Mouse (Mus musculus) lung, postnatal 4 days (tissue): ENCODE measurements around the gene Phf21b.

Experiments
- DNase-seq, 2 experiments: peaks; one replicate each; pipeline ENCODE4 v3.0.0; 2021

Phf21b gene

GRCm38 (mm10) chr15:84844831-84845230 lies 11.0 kb downstream of the Phf21b start:
- no peak for DNase-seq

DNA sequence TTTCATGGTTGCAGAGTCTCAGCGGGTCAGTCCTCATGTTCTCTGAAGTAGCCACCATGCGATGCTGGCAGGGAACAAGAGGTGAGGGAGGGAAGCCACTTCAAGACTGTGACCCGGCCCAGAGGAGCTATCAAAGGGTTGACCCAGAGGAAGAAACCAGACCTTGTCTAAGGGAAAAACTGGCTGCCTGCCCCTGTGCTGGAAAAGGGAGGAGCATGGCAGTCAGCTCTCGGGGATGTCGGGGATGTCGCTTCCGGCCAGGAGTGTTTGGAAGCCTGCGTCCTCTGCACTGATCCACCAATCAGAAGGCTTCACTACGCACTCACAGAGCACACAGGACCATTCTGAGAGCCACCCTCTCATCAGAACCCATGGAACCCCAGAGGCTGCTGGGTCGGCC lies 12.8 kb downstream of the Phf21b start:
- no peak for DNase-seq

GRCm38 (mm10) chr15:84841925-84842821 lies 13.7 kb downstream of the Phf21b start:
- DNase-seq, result no peak

DNA sequence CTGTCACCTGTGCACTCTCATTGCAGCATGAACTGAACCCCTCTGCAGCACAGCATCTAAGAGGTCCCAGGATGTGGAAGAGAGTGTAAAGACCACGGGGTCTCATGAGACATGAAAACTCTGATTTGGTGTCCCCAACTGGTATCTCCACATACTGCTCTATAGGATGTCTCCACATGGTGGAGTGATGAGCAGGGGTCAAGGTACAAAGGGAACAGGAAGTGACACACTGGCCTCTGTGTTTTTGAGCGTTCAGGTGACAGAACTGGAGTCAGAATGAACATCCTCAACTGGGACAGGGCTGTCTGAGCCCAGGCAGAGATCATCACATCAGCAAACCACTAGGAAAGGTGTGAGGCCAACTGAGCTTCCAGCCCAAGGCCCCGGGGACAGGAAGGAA lies 15.3 kb downstream of the Phf21b start:
- no peak for DNase-seq

- no peak for DNase-seq
Measured at GRCm38 (mm10) chr15:84839521-84839920, 16.3 kb downstream of the Phf21b start.

DNA sequence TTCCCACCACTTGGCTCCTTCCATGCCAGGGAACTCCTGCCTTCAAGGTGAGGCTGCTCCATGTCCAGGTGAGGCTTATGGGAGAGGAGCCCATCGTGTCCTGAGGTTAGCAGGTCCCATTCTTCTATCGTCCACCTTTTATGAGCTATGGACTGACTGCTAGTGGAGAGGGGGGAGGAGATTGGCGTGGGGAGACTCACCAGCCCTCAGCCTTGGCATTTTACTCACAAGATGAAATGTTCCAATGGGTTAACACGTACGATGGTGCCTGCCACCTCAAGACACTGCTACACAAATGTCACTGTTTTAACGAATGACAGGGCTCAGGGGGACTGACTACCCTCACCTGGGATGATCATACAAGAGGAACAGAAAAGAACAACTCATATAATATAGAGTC lies 18.0 kb downstream of the Phf21b start:
- no peak for DNase-seq

DNA sequence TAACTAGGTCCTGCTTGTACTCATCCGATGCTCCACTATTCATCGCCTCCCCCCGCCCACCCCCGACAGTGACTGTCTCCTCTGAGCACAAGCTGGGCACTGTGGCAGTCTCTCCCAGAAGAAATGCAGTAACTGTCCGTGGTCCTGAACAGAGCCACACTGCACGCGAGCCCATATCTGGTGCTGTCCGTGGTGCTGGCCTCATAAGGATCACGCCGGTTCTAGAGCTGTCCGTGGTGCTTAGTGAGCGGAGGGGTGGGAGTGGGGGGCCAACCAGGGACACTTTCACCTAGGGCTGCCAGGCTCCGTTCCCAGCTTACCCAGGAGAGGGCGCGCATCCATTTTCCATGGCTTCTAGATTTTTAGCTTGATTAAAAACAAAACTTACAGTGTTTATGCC lies 26.4 kb downstream of the Phf21b start:
- DNase-seq, result peak; percentile 85 to 91

- DNase-seq, result no peak
Measured at GRCm38 (mm10) chr15:84828603-84829002, 27.2 kb downstream of the Phf21b start.

DNA sequence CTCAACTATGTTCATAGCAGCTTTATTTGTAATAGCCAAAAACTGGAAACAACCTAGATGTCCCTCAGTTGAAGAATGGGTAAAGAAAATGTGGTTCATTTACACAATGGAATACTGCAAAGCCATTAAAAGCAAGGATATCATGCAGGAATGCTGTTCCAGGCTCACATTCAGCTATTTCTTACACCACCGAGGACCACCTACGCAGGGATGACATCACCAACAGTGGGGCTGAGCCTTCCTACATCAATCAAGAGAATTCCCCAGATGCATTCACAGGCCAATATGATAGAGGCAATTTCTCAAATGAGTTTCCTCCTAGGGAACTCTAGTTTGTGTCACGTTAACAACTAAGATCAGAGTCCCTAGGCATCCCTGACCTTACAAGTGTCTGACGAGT lies 32.8 kb downstream of the Phf21b start:
- DNase-seq, result no peak

DNA sequence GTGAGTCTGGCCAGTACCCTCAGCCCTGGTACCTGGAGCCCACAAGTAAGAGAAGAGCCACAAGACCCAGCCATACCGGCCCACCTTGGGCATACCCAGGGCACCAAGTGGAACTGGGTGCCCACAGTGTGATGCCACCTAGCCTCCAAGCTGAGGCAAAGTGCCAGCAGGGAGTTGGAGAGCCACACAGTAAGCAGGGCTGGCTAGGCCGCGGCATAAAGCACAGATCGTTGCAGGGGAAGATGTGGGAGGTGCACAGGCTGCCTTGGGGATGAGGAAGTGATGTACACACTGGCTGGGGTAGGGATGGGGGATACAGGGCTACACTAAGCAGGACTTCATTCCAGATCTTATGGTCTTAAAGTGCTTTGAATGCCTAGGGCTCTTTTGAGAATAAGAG lies 35.0 kb downstream of the Phf21b start:
- DNase-seq, result no peak

DNA sequence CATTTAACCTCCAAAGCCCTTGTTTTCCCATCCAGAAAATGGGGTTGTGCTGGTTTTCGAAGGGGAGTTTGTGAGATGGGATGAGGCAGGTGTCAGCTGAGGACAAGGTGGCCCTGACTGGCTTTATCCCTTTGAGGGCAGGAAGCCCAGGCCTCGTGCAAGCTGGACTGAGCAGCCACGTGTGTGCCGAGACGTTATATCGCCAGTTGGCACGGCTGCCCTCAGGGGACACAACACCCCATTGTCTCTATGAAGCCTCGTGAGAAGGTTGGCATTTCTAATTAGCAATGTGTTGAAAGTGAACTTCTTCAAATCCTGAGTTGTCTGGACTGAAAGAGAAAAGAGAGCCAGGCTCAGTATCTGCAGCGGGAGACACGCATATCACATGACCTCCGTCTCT lies 37.6 kb downstream of the Phf21b start:
- no peak for DNase-seq

DNA sequence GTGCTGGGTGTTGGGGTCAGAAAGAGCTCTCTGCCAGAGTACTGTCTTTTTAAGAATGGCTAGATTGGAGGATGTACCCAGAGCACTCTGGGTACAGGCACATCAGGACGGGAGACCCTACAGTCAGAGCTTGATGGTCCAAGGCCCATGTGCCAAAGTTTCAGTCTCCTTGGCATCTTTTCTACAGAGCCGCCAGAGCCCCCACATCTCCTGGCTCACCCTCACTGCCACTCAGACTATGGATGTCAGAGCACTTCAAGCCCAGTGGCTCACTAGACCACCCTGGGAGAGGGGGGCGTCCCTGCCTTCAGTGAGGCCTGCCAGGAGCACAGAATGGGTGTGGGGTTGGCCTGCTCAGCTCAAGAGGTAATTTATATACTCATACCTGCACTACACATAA lies 38.3 kb downstream of the Phf21b start:
- no peak for DNase-seq

- no peak for DNase-seq
Measured at GRCm38 (mm10) chr15:84815171-84815570, 40.7 kb downstream of the Phf21b start.

- no peak for DNase-seq
Measured at GRCm38 (mm10) chr15:84812831-84813357, 43.0 kb downstream of the Phf21b start.

GRCm38 (mm10) chr15:84811126-84811525 lies 44.7 kb downstream of the Phf21b start:
- no peak for DNase-seq

- DNase-seq, result no peak
Measured at GRCm38 (mm10) chr15:84809275-84809952, 46.4 kb downstream of the Phf21b start.

DNA sequence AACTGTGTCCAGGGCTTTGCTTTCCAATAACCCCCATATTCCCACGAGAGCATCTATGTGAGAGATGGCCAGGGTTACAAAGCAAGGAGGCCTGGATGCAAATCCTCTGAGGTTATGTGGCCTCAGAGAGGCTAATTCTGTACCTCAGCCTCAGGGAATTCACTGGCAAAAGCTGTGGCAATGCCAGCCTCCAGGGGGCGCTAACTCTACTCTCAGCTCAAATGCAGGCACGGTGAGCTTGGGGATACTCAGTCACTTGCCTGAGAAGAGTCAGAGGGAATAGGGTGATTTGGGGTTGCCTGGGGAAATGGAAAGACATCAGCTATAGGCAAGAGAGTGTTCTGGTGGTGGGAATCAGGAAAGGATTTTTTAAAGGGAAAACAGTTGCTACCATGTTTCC lies 52.2 kb downstream of the Phf21b start:
- peak; percentile 35 to 58 for DNase-seq

DNA sequence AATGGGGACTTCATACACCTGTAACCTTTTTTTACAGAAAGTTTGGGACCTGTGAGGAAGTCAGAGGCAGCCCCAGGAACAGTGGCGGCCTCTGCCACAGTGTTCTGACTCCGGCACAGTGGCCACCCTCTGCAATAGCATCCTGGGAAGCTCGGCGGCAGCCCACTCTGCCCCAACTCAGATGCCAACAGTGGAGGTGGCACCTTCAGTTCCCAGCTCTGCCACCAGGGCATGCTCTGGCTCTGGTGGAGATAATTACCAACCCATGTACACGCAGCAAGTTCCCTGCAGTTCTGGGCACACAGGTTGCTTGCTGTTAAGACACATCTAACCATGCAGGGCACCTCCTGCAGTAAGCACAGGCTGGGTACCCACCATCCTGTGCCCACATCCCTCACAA lies 55.7 kb downstream of the Phf21b start:
- DNase-seq, result peak in 1 of 2 experiments; percentile 14

DNA sequence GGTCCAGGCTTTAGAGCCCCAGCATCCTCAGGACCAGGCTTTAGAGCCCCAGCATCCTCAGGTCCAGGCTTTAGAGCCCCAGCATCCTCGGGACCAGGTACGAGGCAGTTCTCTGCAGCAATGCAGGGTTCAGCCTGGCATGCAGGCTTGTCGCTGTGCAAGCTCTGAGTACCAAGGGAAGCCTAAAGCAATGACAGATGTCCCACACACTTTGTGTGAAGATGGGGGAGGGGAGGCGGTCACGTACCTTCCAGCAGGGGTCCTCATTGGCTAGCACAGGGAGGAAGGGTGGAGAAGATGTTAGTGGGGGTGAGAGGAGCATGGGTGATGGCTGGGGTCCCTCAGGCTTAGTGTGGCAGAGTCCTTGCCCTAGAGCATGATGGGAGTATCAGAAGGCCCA lies 62.2 kb downstream of the Phf21b start:
- DNase-seq, result no peak

DNA sequence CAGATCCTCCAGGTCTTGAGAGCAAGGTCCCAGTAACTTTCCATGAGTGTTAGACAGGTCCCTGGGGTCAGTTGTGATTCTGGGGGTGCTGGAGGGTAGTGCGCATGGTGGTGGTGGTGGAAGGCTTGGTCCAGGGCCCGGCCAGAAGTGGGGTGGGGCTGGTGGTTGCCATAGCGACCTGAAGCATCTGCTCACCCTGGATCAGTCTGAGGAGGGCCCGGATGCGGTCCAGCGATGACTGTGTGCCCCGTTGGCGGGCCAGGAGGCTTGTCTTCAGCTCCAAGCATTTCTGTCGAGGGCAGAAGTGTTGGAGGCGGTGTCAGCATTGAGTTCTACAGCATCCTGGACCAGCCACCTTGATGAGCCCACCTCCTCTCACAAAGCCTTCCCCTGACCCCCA lies 68.7 kb downstream of the Phf21b start:
- no peak for DNase-seq

DNA sequence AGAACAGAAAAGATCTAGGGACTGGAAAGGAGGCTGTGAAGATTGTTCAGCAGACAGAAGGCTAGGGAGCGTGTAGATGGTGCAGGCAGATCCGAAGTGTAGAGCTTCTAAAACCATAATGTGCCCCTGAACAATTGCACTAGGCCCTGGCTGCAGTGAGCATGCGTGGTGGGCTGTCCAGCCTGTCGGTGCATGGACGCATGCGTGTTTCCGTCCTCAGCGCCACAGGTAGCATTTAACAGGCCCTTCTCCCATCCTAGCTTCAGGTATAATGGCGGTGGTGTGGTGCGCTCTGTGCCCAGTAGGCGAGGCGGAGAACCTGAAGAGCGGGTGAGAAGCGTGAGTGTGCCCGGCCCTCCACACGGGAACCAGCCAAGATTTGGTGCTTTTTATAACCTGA lies 71.0 kb downstream of the Phf21b start:
- DNase-seq, result no peak

GRCm38 (mm10) chr15:84778587-84778986 lies 77.3 kb downstream of the Phf21b start:
- no peak for DNase-seq

- DNase-seq, result no peak
Measured at GRCm38 (mm10) chr15:84775421-84776174, 80.3 kb downstream of the Phf21b start.
